Mouse (Mus musculus) heart, adult 2 months (tissue): ENCODE results near the gene Cplane1. TPM values are rescaled to one million over a fixed set of nuclear protein-coding genes. Genes with fewer than 3 reads are reported as not detected.

Experiments used
- DNase-seq, 2 experiments: peaks; one replicate each; pipeline ENCODE4 v3.0.0; 2021
- H3K27ac ChIP-seq: fragments of 200-600 bp; 2 replicates; pipeline ENCODE4 v1.8.1; 2022
- H3K27me3 ChIP-seq: fragments of 200-500 bp; 2 replicates; pipeline ENCODE4 v1.6.1; 2012; ENCODE audit warnings: mild to moderate bottlenecking, low read length, inconsistent platforms, mixed read lengths; ENCODE audit not compliant: control insufficient read depth, insufficient read depth
- H3K36me3 ChIP-seq: fragments of 200-500 bp; 2 replicates; pipeline ENCODE4 v1.6.1; 2012; ENCODE audit warnings: low read length, inconsistent platforms; ENCODE audit not compliant: control insufficient read depth, insufficient read depth
- H3K4me1 ChIP-seq: fragments of 200-500 bp; 2 replicates; pipeline ENCODE4 v1.6.1; 2011; ENCODE audit warnings: low read length; ENCODE audit not compliant: control insufficient read depth, insufficient read depth
- H3K4me3 ChIP-seq: fragments of 200-600 bp; 2 replicates; pipeline ENCODE4 v1.8.1; 2022
- H3K79me2 ChIP-seq: fragments of 200-500 bp; replicated peaks from 2 replicates; pipeline ENCODE4 v1.6.1; 2012; ENCODE audit warnings: mild to moderate bottlenecking, inconsistent platforms, low read length, moderate library complexity, mixed read lengths; ENCODE audit not compliant: control insufficient read depth, insufficient read depth
- H3K9ac ChIP-seq: fragments of 200-500 bp; 2 replicates; pipeline ENCODE4 v1.6.1; 2012; ENCODE audit warnings: low read depth, mild to moderate bottlenecking, control low read depth, inconsistent platforms, low read length, mixed read lengths
- CTCF ChIP-seq: fragments of 200-600 bp; IDR thresholded peaks from 2 replicates; pipeline ENCODE4 v1.8.1; 2022; ENCODE audit warnings: antibody characterized with exemption, mild to moderate bottlenecking, moderate library complexity
- EP300 ChIP-seq: fragments of 200-500 bp; IDR thresholded peaks from 2 replicates; pipeline ENCODE4 v1.6.1; 2011; ENCODE audit warnings: low read depth, low read length, control low read depth; ENCODE audit not compliant: insufficient read depth
- POLR2A ChIP-seq: fragments of 200-500 bp; IDR thresholded peaks from 2 replicates; pipeline ENCODE4 v1.6.1; 2011; ENCODE audit warnings: mild to moderate bottlenecking, low read depth, low read length, control low read depth; ENCODE audit not compliant: insufficient read depth
- WGBS: fragments of 180-500 bp; shearing (Covaris S2); methylation state at CpG from one replicate; pipeline ENCODE4 v1.1.7; 2018; 5-methylcytosine and 5-hydroxymethylcytosine counted together
- intact Hi-C: fragments of 180-260 bp; cut with DNase I; formaldehyde crosslinking; loops from one replicate; pipeline ENCODE4 v1.15.1; 2025
- long read RNA-seq: library from polyadenylated mRNA; stranded (forward); transcript quantifications from one replicate; pipeline ENCODE4 v2.0.0, GENCODE M21; 2021
- polyA plus RNA-seq: library from polyadenylated mRNA; depleted of rRNA; stranded (reverse); fragments of >200 nt; gene quantifications from 2 replicates; pipeline ENCODE4 v1.2.3, GENCODE M21; 2012; rRNA removed
- total RNA-seq, 2 experiments: library from RNA; stranded (reverse); gene quantifications; 2 replicates each; pipeline ENCODE4 v1.2.3; 2021

Gene Cplane1
- total RNA-seq (1 to 10 TPM; 4.2 to 4.7 TPM), polyA plus RNA-seq (1.7 and 4.3 TPM in 2 replicates)
- long read RNA-seq, partial matches to known transcripts: 1 of 1 reads
- long read RNA-seq, other reads (novel, unspliced or antisense): 0 of 1 reads

DNA sequence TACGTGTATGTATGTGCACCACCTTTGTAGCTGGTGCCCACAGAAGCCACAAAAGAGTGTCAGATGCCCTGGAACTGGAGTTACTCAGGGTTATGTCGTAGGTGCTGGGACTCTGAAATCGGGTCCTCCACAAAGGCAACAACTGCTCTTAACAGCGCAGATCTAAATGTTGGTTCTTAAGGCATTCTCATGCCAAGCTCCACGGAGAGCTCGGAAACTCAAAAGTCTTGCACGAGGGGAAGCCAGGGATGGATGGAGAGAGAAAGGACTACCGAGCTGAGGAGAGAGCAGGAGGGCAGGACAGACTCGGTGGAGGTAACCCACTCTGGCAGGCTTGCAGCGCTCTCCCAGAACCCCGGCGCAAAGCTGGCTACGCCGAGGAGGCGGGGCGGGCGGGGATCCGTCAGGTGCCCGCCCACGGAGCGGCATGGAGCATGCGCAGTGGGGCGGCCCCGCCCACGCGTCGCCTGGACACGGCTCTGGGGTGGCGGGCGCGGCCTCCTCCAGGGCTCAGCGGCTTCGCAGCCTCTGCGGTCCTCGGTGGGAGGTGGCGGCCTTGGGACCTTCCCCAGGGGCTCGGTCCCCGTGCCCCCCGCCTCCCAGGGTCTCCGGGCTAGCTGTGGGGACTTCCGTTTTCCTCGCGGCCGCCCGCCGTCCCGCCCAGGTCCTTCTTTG, at the start of gene Cplane1:
Cplane1 (plus strand) TSS at position 516 of the 675 bp plus-strand sequence.
- H3K27ac ChIP-seq: peak within 1 kb of the TSS; percentile 75
- WGBS: under 1% methylated on average over 39 of the region's 47 CpGs
- intact Hi-C loops: loop anchor here (5.0 kb wide), 1 partner anchor 61 kb away; the partner anchor contains the start of gene Nup155
- H3K9ac ChIP-seq: peak within 1 kb of the TSS; percentile 96
- no peaks in the 10 kb centered on the region for H3K4me1 ChIP-seq
- peak; percentile 90 for TF ChIP-seq POLR2A
- no peak for TF ChIP-seq EP300
- DNase-seq: peak; percentile 95 to 98
- H3K27me3 ChIP-seq: no peaks in the 10 kb centered on the region
- H3K4me3 ChIP-seq: peak within 1 kb of the TSS; percentile 99
- peaks cover 2% of the 10 kb centered on the region; the same call in 1 of the 2 replicates for H3K79me2 ChIP-seq
- no peaks in the 10 kb centered on the region for H3K36me3 ChIP-seq

DNA sequence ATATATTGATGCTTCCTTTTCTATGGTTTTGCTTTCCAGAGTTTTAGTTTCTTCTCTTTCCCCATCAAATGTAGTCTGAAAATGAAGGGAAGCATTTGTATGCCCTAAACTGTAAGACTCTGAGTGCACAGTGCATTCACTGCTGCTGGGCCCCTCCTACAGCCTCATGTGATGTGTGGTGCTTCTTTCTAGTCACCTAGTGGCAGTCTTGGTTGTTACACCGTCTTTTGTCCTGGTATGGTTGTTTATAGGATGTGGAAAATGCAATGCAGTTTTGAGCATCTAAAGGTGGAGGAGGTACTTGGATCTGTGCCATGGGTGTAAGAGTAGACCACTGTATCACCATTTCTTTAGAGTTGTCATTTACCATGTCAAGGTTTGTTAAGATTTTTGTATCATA, 39.6 kb upstream of the Cplane1 start:
- H3K4me3 ChIP-seq: no peak overlapping the region
- DNase-seq: no peak
- H3K27me3 ChIP-seq: no peaks in the 10 kb centered on the region
- intact Hi-C loops: no loop called here
- no peaks in the 10 kb centered on the region for H3K79me2 ChIP-seq
- H3K27ac ChIP-seq: no peak overlapping the region
- H3K36me3 ChIP-seq: no peaks in the 10 kb centered on the region; the same call in 1 of the 2 replicates
- WGBS: 58% methylated on average over 1 of the region's 1 CpGs
- no peaks in the 10 kb centered on the region for H3K4me1 ChIP-seq
- no peak overlapping the region for H3K9ac ChIP-seq
- TF ChIP-seq EP300 (no peak), POLR2A (no peak), CTCF (no peak)

DNA sequence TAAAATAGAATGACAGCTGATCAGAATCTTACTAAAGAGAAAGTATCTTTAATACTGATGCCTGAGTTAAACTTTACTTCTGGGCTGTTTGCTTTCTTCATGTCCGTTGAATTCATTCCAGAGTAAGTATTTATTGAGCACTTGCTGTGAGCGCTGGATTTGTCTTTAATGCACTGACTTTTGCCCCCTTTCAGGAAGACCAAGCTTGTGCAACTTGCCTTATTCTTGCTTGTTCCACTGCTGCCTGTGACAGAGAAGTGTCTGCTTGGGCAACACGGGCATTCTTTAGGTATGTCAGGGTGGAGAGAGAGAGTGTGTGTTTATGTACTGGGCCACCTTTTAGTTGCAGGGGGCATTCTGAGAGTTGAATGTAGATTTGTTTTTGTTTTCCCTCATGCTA, 37.6 kb upstream of the Cplane1 start:
- WGBS: 99% methylated on average over 3 of the region's 3 CpGs
- Histone ChIP-seq H3K79me2 (no peaks in the 10 kb centered on the region), H3K36me3 (no peaks in the 10 kb centered on the region), H3K9ac (no peak overlapping the region), H3K27me3 (no peaks in the 10 kb centered on the region), H3K4me1 (no peaks in the 10 kb centered on the region), H3K4me3 (no peak overlapping the region), H3K27ac (no peak overlapping the region)
- intact Hi-C loops: no loop called here
- no peak for DNase-seq
- TF ChIP-seq CTCF (no peak), POLR2A (no peak), EP300 (no peak)

DNA sequence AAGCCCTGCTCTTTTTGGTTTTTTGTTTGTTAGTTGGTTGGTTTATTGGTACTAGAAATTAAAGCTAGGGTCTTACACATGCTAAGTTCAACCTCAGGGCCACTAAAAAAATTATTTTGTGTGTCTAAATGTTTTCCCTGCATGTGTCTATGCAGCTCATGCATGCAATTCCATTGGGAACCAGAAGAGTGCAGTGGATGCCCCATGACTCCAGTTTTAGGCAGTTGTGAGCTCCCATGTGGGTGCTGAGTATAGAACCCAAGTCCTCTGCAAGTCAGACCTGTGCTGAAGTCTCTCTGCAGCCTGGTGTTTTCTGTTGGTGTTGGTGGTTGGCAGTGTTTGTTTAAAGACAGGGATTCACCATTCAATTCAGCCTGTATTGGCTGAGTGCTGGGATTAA, 37.1 kb upstream of the Cplane1 start:
- Histone ChIP-seq H3K79me2 (no peaks in the 10 kb centered on the region), H3K27me3 (no peaks in the 10 kb centered on the region), H3K36me3 (no peaks in the 10 kb centered on the region), H3K4me3 (no peak overlapping the region), H3K9ac (no peak overlapping the region), H3K27ac (no peak overlapping the region), H3K4me1 (no peaks in the 10 kb centered on the region)
- no peak for DNase-seq
- no peak for TF ChIP-seq CTCF
- no peak for TF ChIP-seq POLR2A
- TF ChIP-seq EP300: no peak
- intact Hi-C loops: no loop called here

DNA sequence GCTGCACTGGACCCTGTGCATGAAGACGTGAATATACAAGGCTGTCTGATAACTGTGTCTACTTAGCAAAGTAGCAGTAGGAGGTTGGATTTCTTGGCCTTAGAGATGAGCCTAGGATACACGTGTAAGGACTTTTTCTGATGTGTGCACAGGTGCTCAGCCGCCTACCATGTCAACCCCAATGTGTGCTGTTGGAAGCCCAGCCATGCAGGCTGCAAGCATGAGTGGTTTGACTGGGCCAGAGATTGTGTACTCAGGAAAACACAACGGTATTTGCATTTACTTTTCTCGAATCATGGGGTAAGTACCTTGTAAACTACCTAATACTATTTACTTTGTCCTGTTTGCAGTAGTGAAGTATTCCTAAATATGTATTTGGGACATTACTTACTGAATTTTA, 33.3 kb upstream of the Cplane1 start:
- WGBS: 93% methylated on average over 5 of the region's 5 CpGs
- no peaks in the 10 kb centered on the region for H3K36me3 ChIP-seq
- intact Hi-C loops: no loop called here

DNA sequence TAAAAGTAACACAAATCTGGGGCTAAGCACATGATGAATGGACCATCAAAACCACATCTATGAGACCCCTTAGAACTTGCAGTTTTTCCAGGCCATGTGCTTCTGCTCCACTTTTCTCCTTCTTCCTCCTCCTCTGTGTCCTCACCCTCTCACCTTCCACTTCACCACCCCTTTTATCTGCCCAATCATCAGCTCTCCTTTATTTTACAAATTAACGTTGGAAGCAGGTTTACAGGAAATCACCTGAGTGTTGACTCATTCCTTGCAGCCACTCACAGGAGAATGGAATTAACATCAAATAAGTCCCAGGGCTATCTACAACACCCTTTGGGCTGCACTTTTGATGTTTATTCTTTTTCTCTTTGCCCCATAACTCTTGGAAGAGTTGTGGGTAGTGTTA, 7.1 kb upstream of the Cplane1 start:
- no peak for DNase-seq
- no peak for TF ChIP-seq EP300
- TF ChIP-seq CTCF: no peak
- no peak for TF ChIP-seq POLR2A
- H3K79me2 ChIP-seq: no peaks in the 10 kb centered on the region
- intact Hi-C loops: no loop called here
- WGBS: 58% methylated on average over 1 of the region's 1 CpGs
- H3K4me1 ChIP-seq: no peaks in the 10 kb centered on the region
- H3K4me3 ChIP-seq: no peak overlapping the region
- H3K36me3 ChIP-seq: no peaks in the 10 kb centered on the region
- H3K9ac ChIP-seq: no peak overlapping the region
- H3K27me3 ChIP-seq: no peaks in the 10 kb centered on the region
- no peak overlapping the region for H3K27ac ChIP-seq

More for the DNA sequence above, 33.3 kb upstream of the Cplane1 start:
- TF ChIP-seq CTCF (no peak), POLR2A (no peak), EP300 (no peak)
- Histone ChIP-seq H3K4me1 (no peaks in the 10 kb centered on the region), H3K79me2 (no peaks in the 10 kb centered on the region), H3K4me3 (no peak overlapping the region), H3K27me3 (no peaks in the 10 kb centered on the region), H3K27ac (no peak overlapping the region), H3K9ac (no peak overlapping the region)
- no peak for DNase-seq
